Mouse (Mus musculus) midbrain, embryonic 15.5 days (tissue): ENCODE results near the gene Cyp2j5. TPM values are rescaled to one million over a fixed set of nuclear protein-coding genes. Genes with fewer than 3 reads are reported as not detected.
A peak's percentile ranks its signal among the peaks of the same experiment; 100 is the strongest.
"Not testable (repeated sequence)": the region's sequence is repeated elsewhere in the genome, so short reads cannot be mapped to it uniquely, and the experiment has no call there.

ENCODE experiments used
- ATAC-seq: fragments of 200-750 bp; cut with Nextera tagmentation; replicated peaks from 2 replicates; pipeline ENCODE4 v1.8.0; 2017; ENCODE audit warnings: moderate TSS enrichment
- H3K27ac ChIP-seq: fragments of 300-500 bp; sonication (generic); 2 replicates; pipeline ENCODE4 v1.5.1; 2015; ENCODE audit warnings: mild to moderate bottlenecking, inconsistent platforms
- H3K27me3 ChIP-seq: fragments of 300-500 bp; sonication (generic); replicated peaks from 2 replicates; pipeline ENCODE4 v1.6.1; 2015; ENCODE audit warnings: inconsistent platforms
- H3K36me3 ChIP-seq: fragments of 300-500 bp; sonication (generic); replicated peaks from 2 replicates; pipeline ENCODE4 v1.6.1; 2015; ENCODE audit warnings: inconsistent platforms
- H3K4me1 ChIP-seq: fragments of 300-500 bp; sonication (generic); 2 replicates; pipeline ENCODE4 v1.6.1; 2015; ENCODE audit warnings: inconsistent platforms
- H3K4me2 ChIP-seq: fragments of 300-500 bp; sonication (generic); 2 replicates; pipeline ENCODE4 v1.6.1; 2015; ENCODE audit warnings: inconsistent platforms, mild to moderate bottlenecking, moderate library complexity
- H3K4me3 ChIP-seq: fragments of 300-500 bp; sonication (generic); 2 replicates; pipeline ENCODE4 v1.5.1; 2015; ENCODE audit warnings: mild to moderate bottlenecking, inconsistent platforms
- H3K9ac ChIP-seq: fragments of 300-500 bp; sonication (generic); 2 replicates; pipeline ENCODE4 v1.6.1; 2015; ENCODE audit warnings: mild to moderate bottlenecking, inconsistent platforms
- H3K9me3 ChIP-seq: fragments of 300-500 bp; sonication (generic); 2 replicates; pipeline ENCODE4 v1.6.1; 2016; ENCODE audit warnings: inconsistent platforms
- WGBS: fragments of 180-500 bp; shearing (Covaris S2); methylation state at CpG from one replicate; pipeline ENCODE4 v1.1.7; 2015; ENCODE audit warnings: mixed read lengths; 5-methylcytosine and 5-hydroxymethylcytosine counted together
- polyA plus RNA-seq: library from polyadenylated mRNA; unstranded; fragments of >200 nt; fragmentation: Nextera tagmentation; extraction: Ambion mirVana; gene quantifications from 2 replicates; pipeline ENCODE4 v1.2.1, GENCODE M21; 2015

Gene Cyp2j5
- polyA plus RNA-seq, 1 experiment from 2014 or later = not detected

GRCm38 (mm10) chr4:96622474-96622873 lies 41.5 kb downstream of the Cyp2j5 start:
- H3K27me3 ChIP-seq = no peaks in the 10 kb centered on the region
- H3K4me2 ChIP-seq = no peak overlapping the region
- 95% methylated on average over 1 of the region's 1 CpGs for WGBS
- no peak overlapping the region for H3K9ac ChIP-seq
- no peaks in the 10 kb centered on the region for H3K9me3 ChIP-seq
- no peaks in the 10 kb centered on the region for H3K4me1 ChIP-seq
- H3K36me3 ChIP-seq = no peaks in the 10 kb centered on the region
- ATAC-seq = no peak
- H3K4me3 ChIP-seq = no peak overlapping the region
- H3K27ac ChIP-seq = no peak overlapping the region

GRCm38 (mm10) chr4:96591791-96592150 lies 72.2 kb downstream of the Cyp2j5 start:
- H3K9me3 ChIP-seq = no peaks in the 10 kb centered on the region
- 12% methylated on average over 4 of the region's 4 CpGs for WGBS
- peak overlapping the region; percentile 33 for H3K4me3 ChIP-seq
- H3K9ac ChIP-seq = no peak overlapping the region
- H3K36me3 ChIP-seq = no peaks in the 10 kb centered on the region
- H3K27me3 ChIP-seq = no peaks in the 10 kb centered on the region
- H3K4me2 ChIP-seq = peak overlapping the region; percentile 55
- ATAC-seq = peak; percentile 84
- H3K4me1 ChIP-seq = no peaks in the 10 kb centered on the region
- H3K27ac ChIP-seq = no peak overlapping the region

GRCm38 (mm10) chr4:96590911-96591790 lies 72.8 kb downstream of the Cyp2j5 start, which contains the start of gene Cyp2j9:
Cyp2j9 (minus strand) TSS chr4:96591578.
- Histone ChIP-seq H3K9ac (peak within 1 kb of the TSS; percentile 28; the same call in 1 of the 2 replicates), H3K27ac (0 out of 2 replicates have a peak within 1 kb of the TSS, but pooled peaks have one; percentile 5), H3K4me3 (peak within 1 kb of the TSS; percentile 33), H3K4me1 (no peaks in the 10 kb centered on the region), H3K36me3 (no peaks in the 10 kb centered on the region), H3K27me3 (no peaks in the 10 kb centered on the region), H3K4me2 (peak within 1 kb of the TSS; percentile 55), H3K9me3 (no peaks in the 10 kb centered on the region)
- WGBS = 5% methylated on average over 18 of the region's 18 CpGs
- ATAC-seq = peak; percentile 93

GRCm38 (mm10) chr4:96581425-96582088 lies 82.4 kb downstream of the Cyp2j5 start:
- Histone ChIP-seq H3K4me2 (no peak overlapping the region), H3K4me3 (no peak overlapping the region), H3K9ac (no peak overlapping the region), H3K27me3 (no peaks in the 10 kb centered on the region), H3K27ac (no peak overlapping the region), H3K36me3 (no peaks in the 10 kb centered on the region), H3K4me1 (no peaks in the 10 kb centered on the region), H3K9me3 (no peaks in the 10 kb centered on the region)
- 47% methylated on average over 1 of the region's 1 CpGs for WGBS
- ATAC-seq = no peak

- 57% methylated on average over 6 of the region's 6 CpGs for WGBS
- not testable (repeated sequence) for H3K4me1 ChIP-seq, H3K9me3 ChIP-seq, H3K27ac ChIP-seq, H3K4me2 ChIP-seq, ATAC-seq, H3K4me3 ChIP-seq, H3K27me3 ChIP-seq, H3K36me3 ChIP-seq, H3K9ac ChIP-seq
Measured at GRCm38 (mm10) chr4:96580351-96580750, 83.6 kb downstream of the Cyp2j5 start.

Other genes with a start within 250 kb of the Cyp2j5 start
- not detected in 2 replicates for gene Cyp2j8, start 156.8 kb downstream of the Cyp2j5 start, polyA plus RNA-seq
- gene Cyp2j6, start 110.5 kb downstream of the Cyp2j5 start, polyA plus RNA-seq = 4.8 and 5.3 TPM in 2 replicates
- 4.3 and 5.6 TPM in 2 replicates for gene Cyp2j9, start 72.6 kb downstream of the Cyp2j5 start, polyA plus RNA-seq
- gene Gm12695, start 121.0 kb upstream of the Cyp2j5 start, polyA plus RNA-seq = not detected in 2 replicates